Mouse (Mus musculus): Measurements from ENCODE around the gene Thrb. TPM values are rescaled to one million over a fixed set of nuclear protein-coding genes. Genes with fewer than 3 reads are reported as not detected.

Gene Thrb
- total RNA-seq, 2 experiments from 2014 or later = 5.8 to 5.9 TPM

DNA sequence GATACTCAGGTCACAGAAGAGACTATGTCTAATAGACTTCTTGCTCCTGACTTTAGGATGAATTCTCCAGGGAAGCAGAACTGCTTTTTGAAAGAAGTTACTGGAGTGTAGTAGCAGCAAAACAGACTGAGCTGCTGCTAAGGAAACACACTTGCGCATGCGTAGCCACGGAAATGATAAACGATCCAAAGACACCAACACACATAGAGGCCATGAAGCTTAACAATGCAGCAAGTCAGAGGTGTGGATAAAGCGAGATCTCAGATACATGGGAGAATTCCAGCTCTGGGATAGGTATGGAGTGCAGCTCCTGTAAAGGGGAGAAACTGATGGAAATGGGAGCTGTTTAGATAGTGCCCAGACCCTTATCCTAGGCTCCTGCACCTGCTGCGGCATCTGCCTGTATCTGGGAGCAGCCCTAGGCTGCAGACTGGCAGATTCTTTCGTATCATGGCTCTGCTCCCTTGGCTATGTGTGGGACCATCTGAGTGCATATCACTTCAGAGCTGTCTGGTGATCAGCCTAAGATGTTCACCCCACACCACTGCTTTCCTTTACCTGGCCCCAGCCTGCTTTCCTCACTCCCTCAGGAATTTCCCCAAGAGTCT, 53.3 kb downstream of the Thrb start:
- DNase-seq = no peak

DNA sequence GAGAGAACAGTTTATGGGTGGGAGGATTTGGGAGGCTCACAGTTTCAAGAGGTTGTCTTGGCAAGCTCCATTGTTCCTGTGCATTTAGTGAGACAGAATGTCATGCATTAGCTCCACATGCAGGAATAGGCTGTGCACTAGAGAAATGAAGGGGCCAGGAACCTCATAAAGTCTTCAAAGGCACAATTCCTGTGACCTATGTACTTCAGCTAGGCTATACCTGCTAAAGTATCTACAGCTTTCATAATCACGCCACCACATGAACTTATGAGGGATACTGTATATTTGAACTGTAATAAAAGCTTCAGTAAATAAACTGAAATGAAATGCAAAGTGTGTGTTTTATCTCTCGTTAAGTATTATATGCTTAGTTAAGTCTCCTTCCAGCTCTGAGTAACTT, 59.4 kb downstream of the Thrb start:
- DNase-seq = no peak

DNA sequence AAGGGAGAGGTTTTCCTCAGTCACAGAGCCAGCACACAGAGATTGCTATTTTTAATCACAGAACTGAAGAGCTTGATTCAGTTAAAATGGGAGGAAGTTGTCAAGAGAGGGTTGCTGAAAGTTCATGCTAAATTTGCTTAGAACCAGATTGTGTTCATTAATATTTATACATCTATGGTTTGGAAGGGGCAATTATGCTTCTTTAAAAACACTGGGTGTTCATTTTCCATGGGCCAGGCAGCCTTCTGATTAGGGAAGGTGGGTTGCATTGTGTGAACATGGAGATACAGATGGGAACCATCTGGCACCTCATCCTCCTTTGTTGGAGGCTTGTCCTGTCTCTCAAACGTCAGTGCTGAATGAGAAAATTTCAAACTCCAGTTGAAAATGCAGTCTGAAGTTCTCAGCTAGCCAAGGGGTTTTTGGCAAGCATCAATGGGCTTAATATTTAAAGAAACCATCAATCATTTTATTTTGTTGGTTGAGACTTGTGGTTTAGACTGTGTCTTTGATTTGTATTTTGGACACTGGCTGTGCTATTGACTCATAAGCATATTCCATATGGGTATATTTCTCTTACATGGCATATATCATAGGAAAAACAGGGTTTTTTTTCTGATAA, 62.9 kb downstream of the Thrb start:
- DNase-seq = no peak

- DNase-seq = no peak
These were observed 64.5 kb downstream of the Thrb start for GRCm38 (mm10) chr14:17724577-17724976.

DNA sequence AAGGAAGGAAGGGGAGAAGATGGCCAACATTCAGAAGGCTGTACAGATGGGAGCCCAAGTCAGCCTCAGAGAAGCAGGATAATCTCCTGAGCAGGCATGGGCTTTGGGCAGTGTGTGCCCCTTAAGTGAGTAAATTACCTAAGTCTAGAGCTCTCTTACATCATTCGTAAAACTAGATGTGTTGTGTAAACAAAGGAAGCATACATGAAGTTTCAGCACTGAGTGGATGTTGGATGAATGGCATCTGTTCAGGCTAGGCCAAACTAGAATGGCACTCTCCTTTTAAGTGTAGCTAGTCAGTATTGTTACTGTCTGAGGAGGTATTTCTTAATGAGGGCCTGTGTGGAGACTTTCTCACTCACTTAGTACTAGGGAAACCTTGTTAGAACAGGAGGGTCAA, 66.8 kb downstream of the Thrb start:
- no peak for DNase-seq

- DNase-seq = no peak
These were observed 67.8 kb downstream of the Thrb start for GRCm38 (mm10) chr14:17727878-17728277.

DNA sequence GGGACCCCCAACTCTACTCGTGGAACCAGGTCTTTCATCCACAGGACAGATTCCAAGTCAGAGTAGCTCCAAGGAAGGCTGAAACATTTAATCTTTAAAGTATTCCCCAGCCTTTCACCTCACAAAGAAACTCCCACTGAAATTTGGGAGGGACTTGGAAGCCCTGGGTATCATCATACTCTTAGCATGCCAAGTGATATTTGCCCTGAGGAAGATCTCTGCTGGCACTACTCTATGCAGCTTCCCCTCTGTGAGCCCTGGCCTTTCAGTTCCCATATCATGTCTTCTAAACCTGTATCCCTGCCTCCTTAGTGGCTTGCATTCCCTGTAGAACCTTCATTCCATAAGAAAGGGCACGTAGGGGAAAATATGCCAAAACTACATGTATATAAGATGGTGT, 68.8 kb downstream of the Thrb start:
- DNase-seq = no peak

GRCm38 (mm10) chr14:17731020-17731419, 71.0 kb downstream of the Thrb start:
- DNase-seq = no peak

DNA sequence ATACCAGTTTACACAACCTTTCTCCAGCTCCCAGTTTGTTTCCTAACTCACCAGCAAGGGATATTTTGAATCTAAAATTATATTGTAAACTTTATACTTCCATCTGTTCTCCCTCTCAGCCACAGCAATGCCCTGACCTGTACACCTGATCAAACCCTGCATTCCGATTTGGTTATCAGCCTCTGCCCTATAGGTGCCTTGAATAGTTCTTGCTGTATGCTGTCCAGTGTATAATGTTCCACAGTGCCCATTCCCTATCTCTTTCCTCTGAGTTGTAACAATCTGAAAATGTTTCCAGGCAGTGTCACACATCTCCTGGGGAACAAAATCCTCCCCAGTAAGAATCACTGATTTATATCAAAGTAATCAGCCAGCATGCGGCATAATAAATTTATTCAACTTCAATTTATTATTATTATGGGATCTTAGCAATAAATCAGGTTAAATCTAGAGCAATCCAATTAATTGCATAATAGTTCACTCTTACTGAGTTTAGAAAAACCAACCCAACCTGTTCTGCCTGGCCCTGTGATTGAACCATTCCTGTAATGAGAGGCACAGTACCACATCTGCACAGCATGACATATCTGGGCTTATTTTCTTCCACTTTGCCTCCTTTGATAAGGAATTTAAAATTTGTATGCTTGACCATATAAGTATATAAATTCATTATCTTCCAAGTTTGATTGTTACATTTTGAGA, 73.2 kb downstream of the Thrb start:
- DNase-seq = no peak

DNA sequence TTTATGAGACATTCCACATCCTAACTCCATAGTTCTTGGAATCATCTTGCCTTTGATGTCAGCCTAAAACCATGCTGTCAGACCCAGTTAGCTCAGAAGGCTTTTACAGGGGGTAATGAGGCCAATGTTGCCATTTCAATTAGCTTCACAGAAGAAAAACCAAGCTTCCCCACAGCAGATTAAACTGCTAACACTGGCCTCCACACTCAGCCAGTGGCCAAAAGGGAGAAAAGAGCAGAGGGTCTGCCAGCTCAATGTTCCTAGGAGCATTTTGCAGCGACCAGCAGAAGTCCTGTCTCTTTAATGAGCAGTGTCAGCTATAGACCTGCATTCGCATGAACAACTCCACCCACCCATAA, 73.7 kb downstream of the Thrb start:
- DNase-seq = no peak

GRCm38 (mm10) chr14:17735440-17735839, 75.4 kb downstream of the Thrb start:
- DNase-seq = no peak

- no peak for DNase-seq
These were observed 80.8 kb downstream of the Thrb start for GRCm38 (mm10) chr14:17740903-17741302.

DNA sequence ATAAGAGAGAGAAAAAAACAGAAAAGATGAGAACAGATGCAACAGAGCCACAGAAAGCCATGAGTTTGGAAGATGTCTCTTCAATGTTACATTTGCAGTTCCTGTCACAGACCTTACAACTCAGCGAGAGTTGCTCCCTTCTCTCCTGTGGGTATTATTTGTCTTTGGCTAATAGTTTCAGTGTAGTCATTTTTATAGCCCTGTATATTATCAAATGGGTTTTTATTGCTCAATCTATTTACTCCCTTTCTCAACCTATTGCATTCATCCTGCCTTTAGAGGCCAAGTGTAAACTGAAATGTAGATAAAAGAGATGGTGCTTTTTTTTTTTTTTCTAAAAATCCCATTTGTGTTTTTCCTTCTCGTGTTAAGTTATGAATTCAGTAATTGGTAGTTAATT, 82.2 kb downstream of the Thrb start:
- no peak for DNase-seq

- DNase-seq = no peak
These were observed 83.0 kb downstream of the Thrb start for GRCm38 (mm10) chr14:17742902-17743712.

DNA sequence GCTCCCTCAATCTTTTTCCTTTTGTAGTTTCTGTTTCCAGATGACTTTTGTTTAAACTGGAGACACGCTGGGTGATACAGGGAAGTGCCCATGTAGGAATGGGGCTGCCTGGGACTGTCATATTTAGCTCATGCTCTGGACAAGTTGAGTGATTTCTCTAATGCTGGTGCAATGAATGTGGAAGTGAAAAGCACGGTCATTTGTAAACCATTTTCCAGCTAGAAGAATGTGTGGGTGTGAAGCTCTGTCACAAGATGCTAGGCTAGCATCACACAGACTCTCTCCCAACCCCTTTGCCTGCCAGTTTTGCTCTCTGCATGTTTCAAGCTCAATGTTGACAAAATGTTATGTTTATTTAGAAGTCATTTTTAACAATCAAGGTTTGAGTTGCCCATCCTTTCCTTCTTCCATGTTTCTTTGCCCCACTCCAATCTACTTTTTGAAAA, 83.7 kb downstream of the Thrb start:
- no peak for DNase-seq

- DNase-seq = no peak
These were observed 87.9 kb downstream of the Thrb start for GRCm38 (mm10) chr14:17747922-17748321.

DNA sequence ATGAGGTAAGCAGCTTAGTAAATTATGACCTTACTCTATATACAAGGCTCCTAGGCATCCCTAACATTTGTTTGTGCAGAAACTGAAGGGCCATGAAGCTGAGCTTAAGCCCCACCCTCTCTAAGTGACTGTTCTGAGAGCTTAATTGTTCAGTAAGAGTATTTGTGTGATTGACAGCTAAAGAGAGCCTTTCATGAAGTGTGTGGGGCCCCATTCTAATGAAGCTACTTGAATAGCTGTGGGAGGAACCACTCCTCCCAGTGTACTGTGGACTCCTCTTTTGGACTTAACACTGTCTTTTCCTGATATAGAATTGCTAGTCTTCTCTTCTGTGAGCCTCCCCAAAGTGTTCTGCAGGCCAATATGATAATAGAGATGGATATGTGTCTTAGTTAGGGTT, 88.9 kb downstream of the Thrb start:
- no peak for DNase-seq

- DNase-seq = no peak
These were observed 91.8 kb downstream of the Thrb start for GRCm38 (mm10) chr14:17751911-17752310.

GRCm38 (mm10) chr14:17753429-17753828, 93.4 kb downstream of the Thrb start:
- DNase-seq = no peak

GRCm38 (mm10) chr14:17756732-17757131, 96.7 kb downstream of the Thrb start:
- DNase-seq = no peak

- DNase-seq = no peak
These were observed 107.9 kb downstream of the Thrb start for GRCm38 (mm10) chr14:17767987-17768386.

DNA sequence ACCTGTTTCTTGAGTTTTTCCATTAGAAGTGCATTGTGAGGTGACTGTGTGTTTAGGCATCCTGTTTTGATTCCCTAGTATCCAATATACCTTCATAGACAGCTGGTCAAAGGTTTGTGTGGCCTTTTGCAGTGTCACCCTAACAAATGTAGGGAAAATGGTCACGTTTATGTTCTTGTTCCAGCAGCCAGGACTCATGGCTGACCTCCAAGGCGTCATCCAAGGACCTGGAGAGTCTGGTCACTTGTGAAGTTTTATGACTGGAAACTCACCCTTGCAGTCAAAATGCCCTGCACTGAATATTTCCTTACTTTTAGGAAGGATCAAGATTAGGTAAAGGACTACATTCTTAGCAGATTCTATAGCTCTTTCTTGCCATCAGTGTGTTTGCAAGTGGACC, 114.3 kb downstream of the Thrb start:
- no peak for DNase-seq

- no peak for DNase-seq
These were observed 121.9 kb downstream of the Thrb start for GRCm38 (mm10) chr14:17781921-17782320.
